Mouse (Mus musculus): Measurements from ENCODE around the gene Pde4d.

DNA sequence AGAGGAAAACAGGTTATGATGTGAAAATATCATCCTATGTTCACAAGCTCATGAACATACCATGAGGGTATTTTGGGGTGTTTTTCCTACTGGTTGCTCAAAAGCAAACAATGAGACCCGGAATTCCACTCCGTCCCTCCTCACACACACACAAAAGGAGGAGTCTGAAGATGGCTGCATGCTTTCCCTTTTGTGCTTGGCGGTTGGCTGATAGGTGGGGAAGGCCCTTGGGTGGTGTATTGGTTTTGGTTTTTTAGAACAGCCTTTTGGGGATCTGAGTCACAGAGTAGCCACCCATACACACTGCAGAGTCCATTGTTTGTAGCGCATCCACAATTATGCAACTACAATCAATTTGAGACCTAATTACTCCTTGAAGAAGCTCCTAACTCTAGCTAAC lies 1257.4 kb downstream of the Pde4d start:
- TF ChIP-seq CTCF (IDR thresholded peaks at IDR 0.05; ENCODE audit: low read depth) (no peak), EP300 (optimal IDR thresholded peaks at IDR 0.05) (no peak)

All from stomach, postnatal 0 days (tissue).